Mouse (Mus musculus) testis, postnatal 10 days (tissue): ENCODE measurements around the gene Skp2.
"Not testable (repeated sequence)": the region's sequence is repeated elsewhere in the genome, so short reads cannot be mapped to it uniquely, and the experiment has no call there.

Experiments
- DNase-seq: peaks from one replicate; pipeline ENCODE4 v3.0.0; 2021; ENCODE audit warnings: low spot score

Skp2 gene

DNA sequence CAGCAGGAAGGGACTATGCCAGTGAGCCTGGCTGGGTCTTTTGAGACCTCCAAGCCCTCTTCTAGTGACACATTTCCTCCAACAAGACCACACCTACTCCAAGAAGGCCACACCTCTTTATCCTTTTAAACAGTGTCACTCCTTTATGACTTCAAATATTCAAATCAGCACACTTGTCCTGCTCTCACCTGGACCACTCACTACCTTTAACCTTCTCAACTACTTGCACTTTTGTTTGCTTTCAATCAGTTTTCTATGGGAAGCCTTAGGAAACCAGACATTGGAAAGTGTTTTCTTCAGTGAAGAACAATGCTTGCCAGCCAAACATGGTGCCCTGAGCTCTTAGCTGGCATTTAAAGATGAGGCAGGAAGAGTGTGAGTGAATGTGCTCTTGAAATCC, at the start of gene Skp2:
TSS of gene Skp2 (minus strand) at position 101 of the 400 bp plus-strand sequence.
- no peak for DNase-seq

DNA sequence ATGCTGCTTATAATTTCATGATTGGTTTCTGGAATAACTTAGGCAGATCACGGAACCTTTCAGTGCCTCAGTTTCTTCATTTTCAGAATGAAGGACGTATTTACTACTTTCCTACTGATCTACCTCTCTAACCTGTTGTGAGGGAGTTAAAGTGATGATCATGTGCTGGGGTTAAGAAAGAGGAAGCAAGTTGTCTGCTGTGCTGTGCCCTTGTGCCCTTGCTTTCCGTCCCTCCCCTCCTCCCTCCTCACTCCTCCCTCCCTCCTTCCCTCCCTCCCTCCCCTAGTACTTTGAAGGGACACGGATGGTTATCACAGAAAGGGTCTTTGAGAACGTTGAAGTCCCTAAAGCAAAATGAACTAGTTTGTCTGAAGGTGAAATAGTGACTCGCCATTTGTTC, 43.2 kb upstream of the Skp2 start:
- DNase-seq: no peak

- not testable (repeated sequence) for DNase-seq
These were observed 37.5 kb upstream of the Skp2 start for GRCm38 (mm10) chr15:9192685-9193084.

DNA sequence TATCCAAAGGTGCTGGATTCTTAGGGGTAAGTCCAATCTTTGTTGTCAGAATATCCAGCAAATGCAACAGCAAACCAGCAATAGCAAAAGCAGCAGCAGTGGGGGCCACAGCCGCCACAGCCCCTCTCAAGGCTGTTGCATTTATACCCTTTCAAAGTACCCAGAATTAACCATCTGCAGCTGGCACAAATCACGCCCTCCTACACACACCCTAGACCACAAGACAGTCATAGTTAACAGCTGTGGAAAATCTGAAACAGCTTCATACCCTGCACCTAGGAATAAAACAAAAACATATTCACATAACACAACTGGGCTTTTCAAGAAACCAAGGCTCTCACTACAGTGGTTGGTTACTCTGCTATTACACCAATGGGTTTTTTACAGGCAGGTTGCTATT, 34.6 kb upstream of the Skp2 start:
- DNase-seq: no peak

DNA sequence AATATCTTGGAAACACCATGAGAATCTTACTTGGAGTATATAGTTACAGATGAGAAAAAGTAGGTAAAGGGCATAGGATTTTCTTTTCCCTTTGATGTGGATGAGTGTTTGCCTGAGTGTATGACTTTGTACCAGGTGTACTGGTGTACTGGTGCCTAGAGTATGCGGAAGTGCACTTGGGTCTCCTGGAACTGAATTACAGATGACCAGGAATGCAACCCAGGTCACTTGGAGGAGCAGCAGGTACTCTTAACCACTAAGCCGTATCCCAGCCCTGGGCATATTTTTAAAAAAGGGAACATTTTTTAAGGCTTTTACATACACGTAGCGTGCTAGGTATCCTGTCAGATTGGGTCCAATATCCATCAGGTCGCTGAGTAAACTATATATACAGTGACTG, 28.8 kb upstream of the Skp2 start:
- no peak for DNase-seq

- no peak for DNase-seq
These were observed 21.8 kb upstream of the Skp2 start for GRCm38 (mm10) chr15:9177038-9177437.

DNA sequence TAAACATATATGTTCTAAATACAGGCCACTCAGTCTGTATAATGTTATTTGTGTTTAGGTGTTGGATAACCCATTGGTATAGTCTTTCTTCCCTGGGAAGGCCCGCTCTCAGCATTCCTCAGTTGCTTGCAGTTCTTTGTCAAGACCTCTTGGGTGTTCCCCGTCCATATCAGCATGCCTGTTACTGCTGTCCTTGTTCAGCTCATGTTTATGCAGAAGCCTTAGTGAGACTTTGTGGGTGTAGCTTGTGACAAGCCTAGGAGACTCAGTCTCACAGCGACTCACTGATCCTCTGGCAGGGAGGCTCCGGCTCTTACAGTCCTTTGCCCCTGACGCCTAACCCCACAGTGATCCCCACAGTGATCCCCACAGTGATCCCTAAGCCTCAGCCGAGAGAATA, 8.9 kb upstream of the Skp2 start:
- no peak for DNase-seq

DNA sequence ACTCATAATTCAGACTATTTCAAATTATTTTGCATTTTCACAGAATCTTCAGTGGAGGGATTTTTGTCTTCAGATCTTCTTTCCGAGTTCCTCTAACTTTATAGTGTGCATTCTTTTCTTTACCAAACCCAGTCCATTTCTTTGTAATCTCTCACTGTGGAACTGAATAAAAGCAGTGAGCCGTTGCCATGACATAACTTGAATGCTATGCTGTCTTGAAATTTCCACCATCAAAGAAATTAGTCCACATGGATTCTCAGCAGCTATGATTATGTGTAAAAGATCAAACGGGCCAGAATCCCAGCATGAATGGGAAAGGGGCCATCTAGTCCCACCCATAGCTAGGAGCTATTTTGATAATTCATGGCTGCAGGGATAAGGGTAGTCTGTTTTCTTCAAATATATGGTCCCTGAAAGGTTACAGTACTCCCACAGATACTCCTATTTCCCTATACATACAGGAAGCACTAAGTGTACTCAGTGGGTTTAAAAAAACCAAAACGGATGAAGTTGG, 7.4 kb upstream of the Skp2 start:
- DNase-seq: no peak

- DNase-seq: no peak
These were observed 14.5 kb downstream of the Skp2 start for GRCm38 (mm10) chr15:9140684-9141171.

DNA sequence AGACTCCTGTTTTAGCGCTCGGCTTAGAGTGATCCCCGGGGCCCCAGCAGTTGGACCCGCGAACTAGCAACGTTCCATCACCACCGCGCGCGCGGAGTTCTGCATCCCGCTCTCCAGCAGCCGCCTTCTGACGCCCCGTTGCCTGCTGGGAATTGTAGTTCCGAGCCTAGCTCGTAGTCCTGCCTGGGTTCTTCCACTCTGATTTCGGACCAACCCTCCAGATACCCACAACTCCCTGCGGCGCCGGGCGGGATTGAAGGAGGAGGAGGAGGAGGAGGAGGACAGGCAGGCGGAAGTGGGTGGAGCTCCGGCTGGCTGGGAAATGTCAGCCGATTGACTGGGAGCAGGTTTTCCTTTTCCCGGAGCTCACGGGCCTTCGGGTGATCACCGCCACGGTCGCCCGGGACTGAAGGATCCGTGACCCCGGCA, 15.0 kb downstream of the Skp2 start, which contains the start of gene Lmbrd2:
TSS of gene Lmbrd2 (plus strand) at position 299 of the 429 bp plus-strand sequence.
- peak; percentile 97 for DNase-seq

GRCm38 (mm10) chr15:9139447-9139846, 15.8 kb downstream of the Skp2 start:
- DNase-seq: no peak

DNA sequence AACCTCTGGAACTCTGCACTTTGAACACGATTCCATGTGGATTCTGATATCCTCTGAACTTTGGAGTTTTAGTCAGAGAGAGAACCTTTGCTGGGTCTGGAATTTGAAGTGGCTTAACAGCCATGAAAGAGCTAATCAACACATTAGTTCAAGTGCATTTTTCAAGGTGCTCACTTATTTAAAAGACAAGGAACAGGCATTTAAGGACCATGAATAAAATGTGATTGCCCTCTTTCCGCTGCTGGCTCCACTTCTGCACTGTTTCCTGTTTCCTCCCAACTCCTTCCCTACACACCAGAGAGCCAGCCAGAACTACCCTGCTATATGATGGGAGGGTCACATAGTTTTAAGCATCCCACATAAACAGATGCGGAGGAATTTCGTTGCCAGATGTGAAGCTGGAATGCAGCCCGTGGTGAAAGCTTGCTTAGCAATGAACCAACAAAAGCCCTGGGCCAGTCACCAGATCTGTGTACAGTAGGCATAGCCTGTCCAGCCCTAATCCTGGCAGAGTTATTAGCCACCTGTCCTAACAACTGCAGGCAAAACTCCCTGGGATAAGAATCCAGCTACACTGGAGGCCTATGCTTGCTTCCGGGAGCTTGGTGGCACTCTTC, 20.2 kb downstream of the Skp2 start:
- DNase-seq: no peak

- peak; percentile 28 for DNase-seq
These were observed 22.4 kb downstream of the Skp2 start for GRCm38 (mm10) chr15:9132693-9133443.

DNA sequence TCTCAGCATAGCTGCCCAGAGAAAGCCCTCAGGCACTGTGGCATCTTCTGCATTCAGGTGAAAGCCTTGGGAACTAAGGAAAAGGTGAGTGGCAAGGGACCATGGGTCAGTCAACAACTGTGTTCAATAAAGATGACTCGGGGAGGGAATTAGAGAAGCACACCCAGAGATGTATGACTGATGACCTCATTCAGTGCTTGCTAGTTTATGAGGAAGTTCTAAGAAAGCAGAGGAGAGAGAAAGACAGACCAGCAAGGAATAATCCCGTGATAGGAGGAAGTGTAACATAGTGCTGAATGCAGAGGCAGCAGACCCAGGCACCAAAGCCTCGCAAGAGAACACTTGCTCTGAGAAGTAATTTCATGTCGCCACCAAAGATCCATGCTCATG, 23.7 kb downstream of the Skp2 start:
- peak; percentile 22 for DNase-seq

- DNase-seq: peak; percentile 34
These were observed 24.3 kb downstream of the Skp2 start for GRCm38 (mm10) chr15:9130772-9131498.

DNA sequence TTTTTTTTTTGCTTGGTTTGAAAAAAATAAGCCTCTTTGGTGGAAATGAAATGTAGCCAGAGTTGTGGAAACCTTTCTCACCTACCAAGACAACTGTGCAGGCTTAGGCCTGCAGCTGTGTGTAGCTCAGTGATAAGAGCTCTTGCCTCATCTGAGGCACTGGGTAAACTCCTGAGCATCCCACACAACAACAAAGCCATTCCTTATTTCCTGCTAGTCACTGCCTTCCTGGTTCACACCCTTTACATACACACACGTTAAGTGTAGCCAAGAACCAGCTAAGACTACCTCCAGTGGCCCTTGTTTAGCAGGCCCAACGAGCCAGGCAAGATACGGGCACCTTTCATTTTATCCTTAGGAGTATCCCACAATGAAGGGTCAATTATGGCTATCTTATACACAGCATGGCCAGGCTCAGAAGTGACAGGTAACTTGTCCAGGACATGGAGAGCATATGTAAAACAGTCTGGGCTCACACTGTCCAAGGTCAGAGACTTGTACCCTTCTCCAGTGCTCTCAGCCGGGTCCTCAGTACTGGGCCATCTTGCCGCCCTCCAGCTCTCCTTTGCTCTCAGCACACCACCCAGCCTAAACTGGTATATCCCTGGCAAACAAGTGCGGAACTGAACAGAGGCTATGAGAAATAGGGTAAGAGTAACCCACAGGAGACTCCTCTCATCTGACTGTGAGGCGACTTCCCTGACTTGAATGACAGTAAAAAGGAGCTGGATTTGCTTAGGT, 28.0 kb downstream of the Skp2 start:
- DNase-seq: peak; percentile 19

DNA sequence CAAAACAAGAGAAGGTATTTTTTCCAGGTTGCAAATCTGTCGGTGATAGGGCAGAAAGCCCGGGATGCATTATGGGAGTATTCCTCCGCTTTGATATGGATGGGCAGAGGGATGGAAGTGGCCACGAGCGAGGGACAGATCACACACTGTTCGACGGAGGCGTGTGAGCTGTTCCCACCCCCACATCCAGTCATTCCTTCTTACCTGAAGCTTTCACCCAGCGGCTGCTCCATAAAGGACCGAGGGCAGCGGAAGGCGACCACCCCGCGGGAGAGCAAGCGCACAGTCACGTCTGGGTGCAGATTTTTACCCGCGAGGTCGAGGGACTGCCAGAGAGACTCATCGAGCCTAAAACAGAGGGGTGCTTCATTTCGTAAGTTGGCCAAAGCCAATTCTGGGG, 30.4 kb downstream of the Skp2 start:
- DNase-seq: peak; percentile 34

DNA sequence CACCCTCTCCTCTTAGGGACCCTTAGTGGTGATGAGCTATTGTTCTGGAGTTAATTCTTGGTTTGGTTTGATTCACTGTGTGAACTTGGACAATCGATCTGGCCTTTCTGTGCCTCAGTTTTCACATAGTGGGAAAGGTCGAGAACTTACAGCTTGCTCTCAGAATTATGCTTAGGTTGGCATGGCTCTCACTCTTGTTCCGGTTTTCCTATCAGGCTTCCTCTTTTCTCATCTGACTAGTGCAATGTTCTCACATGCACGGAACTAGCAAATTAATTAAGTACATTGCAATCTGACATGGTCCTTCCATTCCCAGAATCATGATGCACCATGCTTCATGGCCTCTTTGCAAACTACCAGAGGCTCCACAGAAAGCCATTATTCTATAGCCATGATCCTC, 32.2 kb downstream of the Skp2 start:
- no peak for DNase-seq

DNA sequence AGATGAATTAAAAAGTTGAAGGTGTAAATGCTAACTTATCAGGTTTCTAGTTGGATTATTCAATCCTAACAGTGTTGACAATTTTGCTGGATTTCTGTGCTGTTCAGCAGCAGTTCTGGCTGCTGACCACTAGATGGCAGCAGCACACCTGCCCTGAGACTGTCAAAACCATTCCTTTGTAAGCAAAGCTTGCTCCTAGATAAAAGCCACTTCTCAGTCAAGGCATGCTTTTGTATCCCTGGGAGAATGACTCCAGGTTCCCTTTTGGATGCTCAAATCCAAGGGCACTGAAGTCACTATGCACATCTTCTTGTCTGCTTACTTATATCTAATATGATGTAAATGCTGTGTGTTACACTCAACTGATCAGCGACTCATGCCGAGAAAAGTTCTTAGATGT, 35.1 kb downstream of the Skp2 start:
- DNase-seq: peak; percentile 47

DNA sequence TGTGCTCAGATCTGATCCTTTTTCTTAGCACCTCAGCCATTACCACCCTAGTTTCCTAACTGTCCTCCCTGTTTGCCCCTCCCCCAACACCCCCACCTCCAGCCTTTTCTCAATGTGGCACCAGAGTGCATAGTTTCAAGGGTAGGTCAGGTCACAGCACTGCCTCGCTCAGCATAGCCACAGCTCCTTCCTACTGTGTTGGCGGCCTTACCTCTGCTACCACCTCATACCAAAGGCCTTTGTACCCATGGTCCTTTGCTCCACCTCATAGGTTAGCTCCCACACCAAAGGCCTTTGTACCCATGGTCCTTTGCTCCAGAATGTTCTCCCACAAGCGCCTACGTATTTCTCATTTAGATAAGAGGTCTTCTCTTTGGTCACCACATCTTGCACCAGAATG, 36.4 kb downstream of the Skp2 start:
- peak; percentile 34 for DNase-seq

DNA sequence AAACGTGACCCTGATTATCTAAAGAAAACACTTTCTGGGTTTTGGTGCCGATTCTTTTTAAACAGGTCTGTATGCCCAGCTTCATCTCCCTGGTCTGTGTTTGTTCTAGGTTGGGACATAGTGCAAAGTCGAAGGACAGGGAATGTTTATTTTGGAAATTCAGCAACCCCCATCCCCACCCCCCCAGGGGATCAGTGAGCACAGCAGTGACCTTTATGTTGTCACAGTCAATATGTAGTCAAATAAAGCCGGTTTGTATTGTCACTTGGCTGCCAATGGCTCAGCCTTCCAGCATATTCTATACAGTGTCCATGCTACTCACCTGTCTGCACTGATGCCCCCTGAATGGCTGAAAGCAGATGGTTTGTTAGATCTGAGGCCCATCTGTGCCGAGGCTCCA, 40.6 kb downstream of the Skp2 start:
- DNase-seq: no peak

DNA sequence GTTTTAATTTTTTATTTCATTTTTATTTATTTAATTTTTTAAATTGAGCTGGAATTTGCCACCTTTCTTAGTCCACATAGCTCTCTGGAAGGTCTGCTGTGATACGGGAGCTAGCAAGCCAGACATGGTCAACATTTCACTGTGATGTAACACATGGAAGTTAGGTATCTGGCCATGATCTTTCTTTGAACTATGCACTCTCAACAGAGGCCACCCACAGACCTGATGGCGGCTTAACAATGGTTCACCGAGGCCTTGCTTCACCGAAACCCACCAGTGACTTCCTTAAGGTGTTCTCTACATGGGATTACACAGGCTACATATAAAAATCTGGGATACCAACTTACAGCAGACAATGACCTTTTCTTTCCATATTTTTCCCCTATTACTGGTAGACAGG, 41.1 kb downstream of the Skp2 start:
- DNase-seq: no peak
